Mouse (Mus musculus) brain, adult 2 months (tissue): ENCODE data around the gene Mrpl4.

Experiments
- DNase-seq: peaks from one replicate; pipeline ENCODE4 v3.0.0; 2011; ENCODE audit warnings: low read depth, low spot score

Mrpl4 gene

DNA sequence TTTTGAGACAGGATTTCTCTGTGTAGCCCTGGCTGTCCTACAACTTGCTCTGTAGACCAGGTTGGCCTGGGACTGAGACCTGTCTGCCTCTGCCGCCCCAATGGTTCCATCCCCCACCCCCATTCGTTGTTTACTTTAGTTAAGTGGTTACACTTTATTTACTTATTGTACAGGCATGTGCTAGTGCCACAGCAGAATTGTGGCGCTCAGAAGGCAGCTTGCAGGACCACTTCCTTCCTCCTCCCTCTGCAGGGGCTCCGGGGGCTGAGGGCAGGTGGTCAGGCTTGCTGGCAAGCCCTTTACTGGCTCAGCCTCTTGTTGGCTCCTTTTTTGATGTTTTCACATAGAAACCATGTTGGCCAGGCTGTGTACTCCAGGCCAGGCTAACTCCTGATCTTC is 14.6 kb downstream of the Mrpl4 start:
- DNase-seq: no peak

DNA sequence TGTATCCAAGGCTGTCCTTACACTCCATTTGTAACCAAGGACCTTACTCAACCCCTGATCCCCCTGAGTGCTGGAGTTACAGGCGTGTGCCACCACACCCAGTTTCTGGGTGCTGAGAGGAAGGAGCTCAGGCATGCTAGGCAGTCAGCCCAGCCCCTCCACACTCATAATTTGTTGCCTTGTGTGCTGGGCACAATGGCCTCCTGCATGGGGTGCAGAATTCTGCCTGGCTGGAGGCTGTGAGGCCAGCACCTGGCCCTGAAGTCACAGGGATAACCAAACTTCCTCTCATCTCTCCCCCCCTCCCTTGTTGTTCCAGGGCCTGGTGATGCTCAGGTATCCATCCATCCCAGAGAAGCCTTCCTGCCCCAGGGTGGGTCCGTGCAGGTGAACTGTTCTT is 16.1 kb downstream of the Mrpl4 start:
- DNase-seq: no peak

DNA sequence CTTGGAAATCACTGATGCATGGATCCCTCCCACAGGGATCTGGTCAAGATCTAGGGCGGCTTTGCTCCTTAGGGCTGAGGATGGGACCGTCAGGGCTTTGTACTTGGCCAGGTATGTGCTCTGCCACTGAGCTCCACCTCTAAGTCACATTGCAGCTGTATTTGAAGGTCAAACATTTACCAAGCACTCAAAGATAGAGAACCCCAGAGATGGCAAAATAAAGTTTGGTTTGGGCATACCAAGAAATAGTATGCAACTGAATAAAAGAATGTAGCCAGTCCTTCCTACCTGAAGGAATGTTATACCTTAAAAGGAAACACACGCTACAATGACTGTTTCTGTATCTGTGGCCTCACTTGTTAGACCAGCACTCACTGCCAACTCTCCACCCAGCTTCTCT is 18.8 kb downstream of the Mrpl4 start:
- DNase-seq: no peak

DNA sequence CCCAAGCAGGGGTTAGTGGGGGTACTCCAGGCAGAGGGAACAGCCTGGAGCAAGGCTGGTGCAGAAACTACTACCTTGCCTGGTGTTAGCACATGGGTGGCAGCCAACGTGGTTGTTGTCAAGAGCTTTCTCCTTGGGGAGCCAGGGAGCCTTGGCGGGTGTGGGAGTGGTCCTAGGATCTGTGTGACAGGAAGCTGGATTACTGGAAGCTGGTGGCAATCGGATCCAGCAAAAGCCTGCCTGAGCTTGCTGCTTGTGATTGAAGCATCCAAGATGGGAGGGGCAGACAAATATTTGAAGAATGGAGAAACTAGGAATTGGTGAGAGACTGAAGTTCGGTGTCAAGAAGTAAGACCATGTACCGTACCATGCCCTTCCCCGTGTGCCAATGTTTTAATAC is 19.8 kb downstream of the Mrpl4 start:
- DNase-seq: no peak

DNA sequence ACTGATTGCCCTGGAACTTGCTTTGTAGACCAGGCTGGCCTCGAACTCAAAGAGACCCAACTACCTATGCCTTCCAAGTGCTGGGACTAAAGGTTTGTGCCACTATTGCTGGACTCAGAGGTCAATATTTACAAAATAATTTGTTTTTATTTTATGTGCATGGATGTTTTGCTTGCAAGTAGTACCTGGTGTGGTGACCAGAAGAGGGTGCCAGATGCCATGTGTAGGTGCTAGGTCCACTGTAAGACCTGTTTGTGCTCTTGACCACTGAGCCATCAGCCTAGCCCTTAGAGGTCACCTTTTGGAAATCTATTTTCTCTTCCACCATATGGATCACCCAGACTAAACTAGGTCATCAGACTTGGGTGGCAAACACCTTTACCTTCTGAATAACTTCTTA is 20.2 kb downstream of the Mrpl4 start:
- DNase-seq: no peak

DNA sequence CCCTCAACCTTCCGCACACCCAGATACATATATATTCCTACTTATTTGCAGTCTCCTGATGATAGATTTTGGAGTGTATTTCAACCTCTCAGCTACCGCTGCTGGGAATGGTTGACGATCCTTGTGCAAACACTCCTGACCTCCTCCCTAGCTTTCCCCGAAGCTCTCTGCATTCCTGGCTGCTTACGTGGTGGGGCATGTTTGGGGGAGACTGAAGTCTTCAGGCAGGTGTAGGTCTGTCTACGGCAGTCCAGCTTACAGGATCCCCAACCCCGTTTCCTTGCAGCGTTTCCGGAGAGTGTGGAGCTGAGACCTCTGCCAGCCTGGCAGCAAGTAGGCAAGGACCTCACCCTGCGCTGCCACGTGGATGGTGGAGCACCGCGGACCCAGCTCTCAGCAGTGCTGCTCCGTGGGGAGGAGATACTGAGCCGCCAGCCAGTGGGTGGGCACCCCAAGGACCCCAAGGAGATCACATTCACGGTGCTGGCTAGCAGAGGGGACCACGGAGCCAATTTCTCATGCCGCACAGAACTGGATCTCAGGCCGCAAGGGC is 22.8 kb downstream of the Mrpl4 start:
- no peak for DNase-seq

DNA sequence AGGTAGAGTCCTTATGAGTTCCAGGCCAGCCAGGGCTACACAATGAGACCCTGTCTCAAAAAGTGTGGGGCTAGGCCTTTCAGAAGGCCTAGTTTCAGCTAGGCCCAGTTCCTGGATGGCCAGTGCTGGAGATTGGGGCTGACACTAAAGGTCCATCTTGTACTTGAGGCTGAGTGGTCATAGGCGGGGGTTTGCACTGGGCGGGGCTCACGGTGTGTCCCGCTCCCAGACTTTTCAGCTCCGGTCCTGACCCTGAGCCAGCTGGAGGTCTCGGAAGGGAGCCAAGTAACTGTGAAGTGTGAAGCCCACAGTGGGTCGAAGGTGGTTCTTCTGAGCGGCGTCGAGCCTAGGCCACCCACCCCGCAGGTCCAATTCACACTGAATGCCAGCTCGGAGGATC is 24.3 kb downstream of the Mrpl4 start:
- no peak for DNase-seq

DNA sequence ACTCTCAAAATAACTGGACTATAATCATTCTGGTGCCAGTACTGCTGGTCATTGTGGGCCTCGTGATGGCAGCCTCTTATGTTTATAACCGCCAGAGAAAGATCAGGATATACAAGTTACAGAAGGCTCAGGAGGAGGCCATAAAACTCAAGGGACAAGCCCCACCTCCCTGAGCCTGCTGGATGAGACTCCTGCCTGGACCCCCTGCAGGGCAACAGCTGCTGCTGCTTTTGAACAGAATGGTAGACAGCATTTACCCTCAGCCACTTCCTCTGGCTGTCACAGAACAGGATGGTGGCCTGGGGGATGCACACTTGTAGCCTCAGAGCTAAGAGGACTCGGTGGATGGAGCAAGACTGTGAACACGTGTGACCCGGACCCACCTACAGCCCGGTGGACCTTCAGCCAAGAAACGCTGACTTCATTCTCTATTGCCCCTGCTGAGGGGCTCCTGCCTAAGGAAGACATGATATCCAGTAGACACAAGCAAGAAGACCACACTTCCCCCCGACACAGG is 25.3 kb downstream of the Mrpl4 start:
- DNase-seq: no peak

DNA sequence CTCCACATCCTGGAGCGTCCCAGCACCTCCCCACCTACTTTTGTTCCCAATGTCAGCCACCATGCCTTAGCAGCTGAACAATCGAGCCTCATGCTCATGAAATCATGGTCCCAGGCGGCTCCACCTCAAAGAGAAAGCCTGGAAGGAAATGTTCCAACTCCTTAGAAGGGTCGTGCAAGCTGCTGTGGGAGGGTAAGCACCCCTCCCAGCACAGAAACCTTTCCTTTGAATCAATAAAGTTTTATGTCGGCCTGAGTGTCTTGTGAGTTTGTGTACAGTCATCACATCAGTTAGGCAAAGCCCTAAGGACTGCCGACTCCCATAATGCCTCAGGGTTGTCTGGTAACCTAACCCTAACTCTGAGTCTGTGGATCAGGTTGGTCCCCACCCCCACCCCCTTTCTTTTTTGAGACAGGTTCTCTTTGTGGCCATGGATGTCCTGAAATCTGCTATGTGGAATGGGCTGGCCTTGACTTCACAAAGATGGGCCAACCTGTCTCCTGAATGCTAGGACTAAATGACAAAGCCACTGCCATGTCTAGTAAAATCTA is 26.1 kb downstream of the Mrpl4 start:
- DNase-seq: no peak

DNA sequence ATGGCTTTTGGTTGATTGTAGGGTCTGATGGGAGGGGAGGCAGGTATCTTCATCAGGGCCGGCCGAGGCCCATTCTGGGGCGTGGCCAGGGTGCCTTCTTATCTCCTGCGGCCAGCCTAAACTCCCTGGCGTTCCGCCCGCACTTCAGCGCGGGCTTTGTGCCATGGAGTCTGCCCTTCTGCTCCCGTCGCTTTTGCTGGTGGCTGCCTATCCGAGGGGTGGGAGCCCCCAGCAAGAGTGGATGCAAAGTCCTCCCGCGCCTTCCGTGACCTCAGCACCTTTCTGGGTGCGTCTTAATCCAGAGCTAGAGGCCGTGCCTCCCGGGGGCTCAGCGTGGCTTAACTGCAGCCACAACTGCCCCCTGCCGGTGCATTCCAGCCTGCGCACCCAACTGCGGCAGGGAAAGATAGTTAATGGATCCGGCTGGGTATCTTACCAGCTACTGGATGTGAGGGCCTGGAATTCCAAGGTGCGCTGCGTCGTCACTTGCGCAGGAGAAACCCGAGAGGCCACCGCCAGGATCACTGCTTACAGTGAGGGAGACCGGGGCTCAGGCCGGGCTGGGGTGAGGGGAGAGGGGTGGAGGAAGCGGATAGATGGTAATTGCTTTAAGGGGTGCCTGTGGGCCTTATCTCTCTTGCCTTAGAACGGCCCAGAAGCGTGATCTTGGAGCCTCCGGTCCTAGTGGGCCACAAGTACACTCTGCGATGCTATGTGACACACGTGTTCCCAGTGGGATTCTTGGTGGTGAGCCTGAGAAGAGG is 26.9 kb downstream of the Mrpl4 start, which contains the start of gene Icam4:
Icam4 (plus strand) TSS at position 83 of the 764 bp plus-strand sequence.
- DNase-seq: peak; percentile 74

DNA sequence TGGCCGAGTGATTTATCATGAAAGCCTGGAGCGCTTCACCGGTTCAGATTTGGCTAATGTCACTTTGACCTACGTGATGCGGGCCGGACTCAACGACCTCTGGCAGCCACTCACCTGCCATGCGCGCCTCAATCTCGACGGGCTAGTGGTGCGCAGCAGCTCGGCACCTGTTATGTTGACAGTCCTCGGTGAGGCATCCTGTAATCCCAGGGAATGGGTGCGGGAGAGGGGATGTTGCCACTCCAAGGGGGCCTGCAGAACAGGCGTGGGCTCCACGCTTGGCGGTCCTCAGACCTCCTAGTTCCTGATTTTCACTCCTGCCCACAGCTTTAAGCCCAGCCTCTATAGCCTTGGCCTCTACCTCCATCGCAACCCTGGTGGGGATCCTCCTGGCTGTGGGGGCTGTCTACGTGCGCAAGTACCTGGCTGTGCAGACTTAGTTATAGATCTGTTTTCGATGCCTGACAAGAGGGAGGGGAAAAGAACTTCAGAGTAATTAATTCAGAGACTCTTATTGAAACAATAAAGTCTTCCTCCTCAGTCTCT is 27.6 kb downstream of the Mrpl4 start:
- no peak for DNase-seq

DNA sequence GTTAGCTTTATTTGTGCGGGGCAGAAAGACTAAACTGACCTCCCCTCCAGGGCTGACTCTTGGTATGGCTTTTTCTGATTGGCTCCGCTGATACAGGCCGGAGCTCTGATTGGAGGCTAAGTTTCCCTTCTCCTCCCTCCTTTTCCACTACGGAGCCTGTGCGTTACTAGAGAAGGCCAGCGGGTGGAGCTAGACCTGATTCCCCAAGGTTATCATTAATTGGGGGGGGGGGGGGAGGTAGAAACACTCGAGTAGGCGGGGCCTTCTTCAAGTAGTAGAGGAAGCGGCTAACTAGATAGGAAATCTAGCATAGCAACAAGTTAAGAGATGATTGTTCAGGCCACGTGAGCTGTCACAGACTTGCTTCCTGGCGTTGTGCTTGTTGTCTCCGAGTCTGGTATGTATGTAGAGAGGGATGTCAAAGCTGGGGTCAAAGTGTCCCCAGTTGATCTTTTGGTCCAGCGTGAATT is 28.3 kb downstream of the Mrpl4 start:
- peak; percentile 97 for DNase-seq

DNA sequence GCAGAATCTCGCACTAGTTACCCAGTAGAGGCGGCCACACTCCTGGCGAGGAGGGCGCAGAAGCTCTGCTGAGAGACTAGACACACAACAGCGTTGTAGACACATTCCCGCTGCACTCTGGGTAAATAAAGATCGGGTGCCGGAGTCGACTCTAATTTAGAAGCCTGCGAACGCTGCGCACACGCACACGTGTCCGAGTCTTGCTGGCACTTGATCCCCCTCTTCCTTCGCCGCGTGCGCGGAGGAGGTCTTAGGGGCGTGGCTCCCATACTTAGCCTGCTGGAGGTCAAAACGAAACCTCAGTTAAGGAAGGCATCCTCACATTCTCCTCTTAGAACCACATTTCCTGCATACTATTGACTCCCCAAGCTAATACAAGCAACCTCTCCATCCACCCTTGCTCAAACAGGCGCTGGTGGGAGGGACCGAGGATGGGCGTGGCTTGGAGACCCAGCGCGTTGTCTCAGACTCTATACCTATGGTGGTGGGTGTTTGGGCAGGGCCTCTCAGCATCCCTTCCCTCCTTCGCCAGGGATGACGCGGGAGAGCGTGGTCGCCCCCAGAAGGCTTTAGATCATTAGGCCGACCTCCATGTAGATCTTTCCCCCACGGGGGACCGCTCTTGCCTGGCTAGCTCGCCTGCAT is 28.8 kb downstream of the Mrpl4 start:
- peak; percentile 93 for DNase-seq

DNA sequence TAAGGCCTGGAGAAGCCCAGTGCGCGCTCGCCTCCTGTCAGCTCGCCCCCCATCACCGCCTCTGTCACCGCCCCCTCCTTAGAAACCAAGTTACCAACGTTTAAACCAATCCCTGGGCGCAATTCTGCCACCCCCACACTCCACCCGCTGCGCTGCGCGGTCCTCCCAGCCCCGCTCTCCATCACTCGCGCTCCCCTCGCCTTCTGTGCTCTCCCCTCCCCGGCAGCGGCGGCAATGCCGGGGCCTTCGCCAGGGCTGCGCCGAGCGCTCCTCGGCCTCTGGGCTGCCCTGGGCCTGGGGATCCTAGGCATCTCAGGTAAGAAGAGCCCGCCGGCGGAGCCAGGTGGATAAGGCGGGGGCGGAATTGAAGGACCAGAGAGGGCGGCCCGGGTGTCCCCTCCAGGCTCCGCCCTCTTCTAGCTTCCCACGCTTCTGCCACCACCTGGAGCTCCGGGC is 29.4 kb downstream of the Mrpl4 start, which contains the start of gene Icam5:
Icam5 (plus strand) TSS at position 178 of the 456 bp plus-strand sequence.
- DNase-seq: peak; percentile 90

DNA sequence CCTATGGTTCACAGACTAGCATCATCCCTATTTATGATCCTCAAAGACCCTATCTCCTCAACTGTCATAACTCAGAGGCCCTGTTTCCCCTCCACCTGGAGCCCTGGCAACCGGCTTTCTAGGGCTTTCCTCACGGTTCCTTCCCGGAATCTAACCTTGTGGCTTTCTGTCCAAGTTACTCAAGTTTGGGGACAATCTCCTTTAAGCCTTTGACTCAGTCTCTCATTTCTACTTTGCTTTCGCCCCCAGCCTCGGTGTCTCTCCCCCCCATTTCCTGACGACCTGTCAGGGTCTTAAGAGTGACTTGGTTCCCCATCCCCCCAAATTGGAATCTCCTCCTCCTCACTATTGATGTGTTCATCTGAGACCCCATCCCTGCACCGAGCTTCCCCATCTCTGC is 30.0 kb downstream of the Mrpl4 start:
- no peak for DNase-seq

DNA sequence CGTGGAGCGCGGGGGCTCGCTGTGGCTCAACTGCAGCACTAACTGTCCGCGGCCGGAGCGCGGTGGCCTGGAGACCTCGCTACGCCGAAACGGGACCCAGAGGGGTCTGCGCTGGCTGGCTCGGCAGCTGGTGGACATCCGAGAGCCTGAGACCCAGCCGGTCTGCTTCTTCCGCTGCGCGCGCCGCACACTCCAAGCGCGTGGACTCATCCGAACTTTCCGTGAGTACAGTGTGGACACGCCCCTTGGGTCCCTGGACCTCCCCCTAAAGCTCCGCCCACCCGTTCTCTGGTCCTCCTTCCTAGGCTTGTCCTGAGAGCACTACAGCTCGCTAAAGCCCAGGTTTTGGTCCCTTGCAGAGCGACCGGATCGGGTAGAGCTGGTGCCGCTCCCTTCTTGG is 30.6 kb downstream of the Mrpl4 start:
- DNase-seq: peak; percentile 83

DNA sequence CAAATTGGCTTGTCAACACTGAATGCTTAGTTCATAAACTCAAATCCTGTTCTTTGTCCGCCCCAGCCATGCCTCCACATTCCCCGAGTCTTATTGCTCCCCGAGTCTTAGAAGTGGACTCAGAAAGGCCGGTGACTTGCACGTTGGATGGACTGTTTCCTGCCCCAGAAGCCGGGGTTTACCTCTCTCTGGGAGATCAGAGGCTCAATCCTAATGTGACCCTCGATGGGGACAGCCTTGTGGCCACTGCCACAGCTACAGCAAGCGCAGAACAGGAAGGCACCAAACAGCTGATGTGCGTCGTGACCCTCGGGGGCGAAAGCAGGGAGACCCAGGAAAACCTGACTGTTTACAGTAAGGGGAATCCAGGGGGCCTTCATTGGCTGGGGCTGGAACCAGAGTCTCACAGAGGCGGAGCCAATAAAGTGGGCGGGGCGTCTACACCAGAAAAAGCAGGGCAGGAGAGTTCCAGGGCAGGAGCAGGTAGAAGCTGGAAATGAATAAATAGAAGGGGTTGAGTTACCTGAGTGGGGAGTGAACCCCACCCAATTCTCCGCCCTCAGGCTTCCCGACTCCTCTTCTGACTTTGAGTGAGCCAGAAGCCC is 32.0 kb downstream of the Mrpl4 start:
- DNase-seq: no peak

DNA sequence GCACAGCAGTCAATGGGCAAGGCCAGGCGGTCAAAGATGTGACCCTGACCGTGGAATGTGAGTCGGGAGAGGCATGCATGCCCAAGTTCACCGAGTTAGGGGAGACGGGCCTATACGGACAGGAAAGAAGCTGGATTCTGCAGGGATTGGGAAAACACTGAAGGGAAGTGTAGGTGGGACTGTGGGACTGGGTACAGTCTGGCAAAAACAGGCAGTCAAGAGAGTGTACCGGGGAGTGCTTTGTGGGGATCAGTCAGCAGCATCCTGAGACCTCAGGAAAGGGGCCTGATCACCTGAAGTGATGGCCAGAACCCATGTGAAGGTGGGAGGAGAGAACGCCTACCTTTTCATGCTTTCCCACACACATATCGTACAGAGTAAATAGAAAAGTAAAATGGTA is 33.0 kb downstream of the Mrpl4 start:
- peak; percentile 61 for DNase-seq

DNA sequence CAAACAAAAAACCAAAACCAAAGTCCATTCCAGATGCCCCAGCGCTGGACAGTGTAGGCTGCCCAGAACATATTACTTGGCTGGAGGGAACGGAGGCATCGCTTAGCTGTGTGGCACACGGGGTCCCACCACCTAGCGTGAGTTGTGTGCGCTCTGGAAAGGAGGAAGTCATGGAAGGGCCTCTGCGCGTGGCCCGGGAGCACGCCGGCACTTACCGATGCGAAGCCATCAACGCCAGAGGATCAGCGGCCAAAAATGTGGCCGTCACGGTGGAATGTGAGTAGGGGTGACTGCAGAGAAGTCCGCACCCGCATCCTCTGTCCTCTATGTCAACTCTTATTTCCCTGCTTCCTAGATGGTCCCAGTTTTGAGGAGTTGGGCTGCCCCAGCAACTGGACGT is 33.6 kb downstream of the Mrpl4 start:
- DNase-seq: no peak

DNA sequence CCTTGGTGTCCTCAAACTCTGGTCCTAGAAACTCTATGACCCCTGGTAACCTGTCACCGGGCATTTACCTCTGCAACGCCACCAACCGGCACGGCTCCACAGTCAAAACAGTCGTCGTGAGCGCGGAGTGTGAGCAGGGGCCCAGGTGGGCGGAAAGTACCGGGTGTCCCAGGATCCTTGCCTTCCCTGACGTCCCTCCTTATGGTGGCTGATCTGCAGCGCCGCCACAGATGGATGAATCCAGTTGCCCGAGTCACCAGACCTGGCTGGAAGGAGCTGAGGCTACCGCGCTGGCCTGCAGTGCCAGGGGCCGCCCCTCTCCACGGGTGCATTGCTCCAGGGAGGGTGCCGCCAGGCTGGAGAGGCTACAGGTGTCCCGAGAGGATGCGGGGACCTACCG is 34.1 kb downstream of the Mrpl4 start:
- DNase-seq: no peak

DNA sequence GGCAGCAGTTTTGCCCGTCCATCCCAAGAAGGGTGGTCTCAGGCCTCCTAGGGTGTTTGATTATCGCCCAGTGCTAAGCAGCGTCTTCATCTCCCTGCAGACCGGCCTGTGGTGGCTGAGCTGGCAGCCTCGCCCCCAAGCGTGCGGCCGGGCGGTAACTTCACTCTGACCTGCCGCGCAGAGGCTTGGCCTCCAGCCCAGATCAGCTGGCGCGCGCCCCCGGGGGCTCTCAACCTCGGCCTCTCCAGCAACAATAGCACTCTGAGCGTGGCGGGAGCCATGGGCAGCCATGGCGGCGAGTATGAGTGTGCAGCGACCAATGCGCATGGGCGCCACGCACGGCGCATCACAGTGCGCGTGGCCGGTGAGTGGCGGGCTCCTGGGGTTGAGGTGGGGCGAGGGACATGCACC is 34.9 kb downstream of the Mrpl4 start:
- peak; percentile 51 for DNase-seq
